Mouse (Mus musculus) kidney, postnatal 14 days (tissue): ENCODE data around the gene Cbx5.
"Not testable (repeated sequence)": the region's sequence is repeated elsewhere in the genome, so short reads cannot be mapped to it uniquely, and the experiment has no call there.

Experiments used
- DNase-seq: peaks from one replicate; pipeline ENCODE4 v3.0.0; 2022; ENCODE audit warnings: mixed read lengths

Gene Cbx5

DNA sequence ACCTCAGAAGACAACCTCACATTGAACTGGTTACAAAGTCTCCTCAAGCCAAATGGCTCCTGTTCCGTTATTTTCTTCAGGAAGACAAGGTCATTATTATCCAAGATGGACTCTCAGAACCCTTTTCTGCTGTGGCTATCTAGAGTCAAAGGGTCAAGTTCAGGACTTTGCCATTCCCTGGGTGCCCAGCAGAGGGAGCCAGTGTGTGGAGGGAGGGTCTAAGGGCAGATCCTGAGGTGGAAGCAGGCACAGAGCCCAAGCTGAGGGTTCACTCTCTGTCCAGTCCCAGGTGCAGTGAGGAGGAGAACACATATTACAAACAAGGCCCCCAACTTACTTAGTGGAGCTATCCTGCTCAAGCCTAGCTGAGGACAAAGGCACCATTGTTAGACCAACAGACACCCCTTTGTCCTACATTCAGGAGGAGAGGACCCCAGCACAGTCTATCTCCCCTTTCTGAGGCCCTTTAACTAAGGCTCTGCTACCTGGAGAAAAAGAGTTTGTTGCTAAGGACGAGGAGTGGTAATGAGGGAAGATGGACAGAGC lies 10.7 kb upstream of the Cbx5 start:
- DNase-seq = peak; percentile 68

DNA sequence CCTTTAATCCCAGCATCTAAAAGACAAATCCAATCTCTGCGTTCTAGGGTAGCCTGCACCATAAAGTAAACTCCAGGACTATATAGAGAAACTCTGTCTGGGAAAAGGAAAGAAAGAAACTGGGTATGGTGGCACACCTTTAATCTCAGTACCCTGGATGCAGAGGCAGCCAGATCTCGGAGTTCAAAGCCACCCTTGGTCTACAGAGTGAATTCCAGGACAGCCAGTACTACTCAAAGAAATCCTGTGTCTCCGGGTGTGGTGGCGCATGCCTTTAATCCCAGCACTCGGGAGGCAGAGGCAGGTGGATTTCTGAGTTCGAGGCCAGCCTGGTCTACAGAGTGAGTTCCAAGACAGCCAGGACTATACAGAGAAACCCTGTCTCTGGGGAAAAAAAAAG lies 9.9 kb upstream of the Cbx5 start:
- not testable (repeated sequence) for DNase-seq

DNA sequence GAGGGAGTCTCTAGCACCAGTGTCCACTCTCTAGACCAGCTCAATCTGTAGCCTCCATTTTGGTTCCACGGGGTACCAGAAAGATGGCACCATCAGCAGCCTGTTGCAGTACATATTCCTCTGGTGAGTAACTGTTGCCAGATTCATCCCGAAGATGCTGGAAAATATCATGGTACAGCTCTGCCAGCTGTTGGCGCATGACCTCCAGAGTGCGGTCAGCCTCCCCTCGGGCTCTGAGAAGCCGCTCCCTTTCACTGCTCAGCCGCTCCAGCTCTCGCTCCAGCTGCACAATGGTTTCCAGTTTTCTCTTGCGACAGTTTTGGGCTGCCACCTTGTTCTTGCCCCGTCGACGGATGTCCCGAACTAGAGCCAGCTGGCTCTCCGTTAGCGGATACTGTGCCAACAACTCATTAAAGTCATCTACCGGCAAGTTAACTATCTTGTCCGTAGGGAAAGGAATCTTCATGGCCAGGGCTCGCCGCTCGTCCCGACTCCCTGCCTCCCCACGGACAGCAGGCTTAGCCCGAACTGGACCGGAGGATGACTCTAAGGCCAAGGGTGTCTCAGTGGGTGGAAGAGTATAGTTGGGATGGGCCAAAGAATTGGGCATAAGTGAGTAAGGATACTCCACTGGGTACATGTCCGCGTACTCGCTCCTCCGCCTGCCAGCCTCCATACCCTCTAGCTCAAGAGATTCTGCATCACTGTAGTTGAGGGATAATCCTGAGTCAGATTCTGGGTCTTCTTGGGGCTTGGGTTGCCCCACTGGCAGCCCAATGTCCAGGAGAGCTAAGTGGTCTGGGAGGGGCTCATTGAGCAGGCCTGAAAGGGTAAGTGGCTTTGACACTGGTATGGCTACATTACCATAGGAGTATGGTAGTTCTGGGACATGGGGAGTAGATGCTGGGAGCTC lies 9.0 kb upstream of the Cbx5 start:
- DNase-seq = peak; percentile 20

DNA sequence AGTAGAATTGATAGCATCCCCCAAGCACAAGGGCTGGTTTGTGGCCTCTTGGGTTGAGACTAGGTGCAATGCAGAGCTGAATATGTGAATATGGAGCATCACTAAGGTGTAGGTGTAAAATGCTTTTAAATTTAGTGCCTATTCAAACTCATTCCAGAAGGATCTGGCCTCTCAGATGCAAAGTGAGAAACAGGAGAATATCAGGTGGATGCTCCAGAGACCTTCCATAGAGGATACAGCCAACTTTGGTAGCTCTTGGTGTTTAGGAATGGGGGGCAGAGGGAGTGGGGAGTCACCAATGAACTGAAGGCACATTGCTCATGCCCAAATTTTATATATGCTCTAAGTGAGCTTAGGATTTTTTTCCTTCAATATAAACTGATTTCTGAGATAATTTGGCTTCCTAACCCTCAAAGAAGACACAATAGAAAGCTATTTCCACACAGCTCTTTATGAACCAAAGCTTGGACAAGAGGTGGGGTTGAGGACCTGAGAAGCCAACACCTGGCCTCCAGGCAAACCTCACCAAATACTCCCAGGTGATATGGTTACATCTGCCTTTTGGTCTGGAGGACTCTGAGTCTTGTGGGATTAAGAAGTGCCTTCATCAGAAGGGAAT lies 8.3 kb upstream of the Cbx5 start:
- no peak for DNase-seq

DNA sequence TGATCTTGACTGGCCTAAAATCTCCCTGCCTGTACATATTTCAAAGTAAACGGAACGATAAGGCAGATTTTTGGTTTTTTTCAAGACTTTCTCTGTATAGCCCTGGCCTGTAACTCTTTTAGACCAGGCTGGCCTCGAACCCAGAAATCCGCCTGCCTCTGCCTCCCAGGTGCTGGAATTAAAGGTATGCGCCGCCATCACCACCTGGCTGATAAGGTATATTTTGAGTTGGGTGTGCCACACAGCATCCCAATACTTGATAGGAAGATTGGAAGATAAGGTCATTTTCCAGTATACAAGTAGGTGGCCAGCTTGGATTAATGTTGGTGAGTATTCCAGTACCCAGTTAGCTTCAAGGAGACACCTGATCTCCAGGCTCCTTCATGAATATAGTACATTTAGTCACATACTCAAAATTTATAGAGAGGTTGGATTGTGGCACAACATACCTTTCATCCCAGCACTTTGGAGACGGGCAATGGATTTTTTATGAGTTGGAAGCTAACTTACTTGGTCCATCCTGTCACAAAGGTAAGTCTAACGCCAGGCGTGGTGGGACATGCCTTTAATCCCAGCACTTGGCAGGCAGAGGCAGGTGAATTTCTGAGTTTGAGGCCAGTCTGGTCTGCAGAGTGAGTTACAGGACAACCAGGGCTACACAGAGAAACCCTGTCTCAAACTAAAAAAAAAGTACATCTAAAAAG lies 7.6 kb upstream of the Cbx5 start:
- no peak for DNase-seq

DNA sequence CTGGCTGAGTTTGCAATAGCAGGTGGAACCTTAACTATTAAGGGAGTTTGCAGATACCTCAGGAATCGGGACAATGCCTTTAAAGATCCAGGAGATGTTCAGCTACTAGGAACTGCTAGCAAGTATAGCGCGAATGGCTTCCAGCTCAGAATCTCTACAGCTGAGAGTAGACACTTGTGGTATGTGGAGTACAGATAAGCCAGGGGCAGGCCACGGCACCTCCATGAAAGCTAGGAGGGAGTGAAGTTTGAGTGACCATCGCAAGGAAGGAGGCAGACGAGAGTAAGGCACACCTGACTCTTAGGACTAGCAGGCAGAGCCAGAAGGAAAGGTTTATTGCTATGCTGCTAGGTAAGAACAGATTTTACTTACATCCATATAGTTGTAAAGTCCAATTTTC lies 6.0 kb upstream of the Cbx5 start:
- no peak for DNase-seq

DNA sequence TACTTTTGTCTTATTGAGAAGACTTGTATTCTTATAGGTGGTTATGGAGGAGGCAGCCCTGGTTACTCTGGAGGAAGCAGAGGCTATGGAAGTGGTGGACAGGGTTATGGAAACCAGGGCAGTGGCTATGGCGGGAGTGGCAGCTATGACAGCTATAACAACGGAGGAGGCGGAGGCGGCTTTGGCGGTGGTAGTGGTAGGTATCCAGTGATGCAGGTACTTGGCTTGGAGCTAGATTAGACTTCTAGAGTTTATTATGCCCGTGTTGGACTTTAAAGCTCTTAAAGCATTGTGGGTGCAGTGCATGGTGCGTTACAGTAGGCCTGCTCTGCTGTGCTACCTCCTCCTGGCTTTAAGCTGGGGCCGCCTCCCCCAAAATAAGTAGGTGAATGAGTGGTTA lies 3.3 kb upstream of the Cbx5 start:
- no peak for DNase-seq

DNA sequence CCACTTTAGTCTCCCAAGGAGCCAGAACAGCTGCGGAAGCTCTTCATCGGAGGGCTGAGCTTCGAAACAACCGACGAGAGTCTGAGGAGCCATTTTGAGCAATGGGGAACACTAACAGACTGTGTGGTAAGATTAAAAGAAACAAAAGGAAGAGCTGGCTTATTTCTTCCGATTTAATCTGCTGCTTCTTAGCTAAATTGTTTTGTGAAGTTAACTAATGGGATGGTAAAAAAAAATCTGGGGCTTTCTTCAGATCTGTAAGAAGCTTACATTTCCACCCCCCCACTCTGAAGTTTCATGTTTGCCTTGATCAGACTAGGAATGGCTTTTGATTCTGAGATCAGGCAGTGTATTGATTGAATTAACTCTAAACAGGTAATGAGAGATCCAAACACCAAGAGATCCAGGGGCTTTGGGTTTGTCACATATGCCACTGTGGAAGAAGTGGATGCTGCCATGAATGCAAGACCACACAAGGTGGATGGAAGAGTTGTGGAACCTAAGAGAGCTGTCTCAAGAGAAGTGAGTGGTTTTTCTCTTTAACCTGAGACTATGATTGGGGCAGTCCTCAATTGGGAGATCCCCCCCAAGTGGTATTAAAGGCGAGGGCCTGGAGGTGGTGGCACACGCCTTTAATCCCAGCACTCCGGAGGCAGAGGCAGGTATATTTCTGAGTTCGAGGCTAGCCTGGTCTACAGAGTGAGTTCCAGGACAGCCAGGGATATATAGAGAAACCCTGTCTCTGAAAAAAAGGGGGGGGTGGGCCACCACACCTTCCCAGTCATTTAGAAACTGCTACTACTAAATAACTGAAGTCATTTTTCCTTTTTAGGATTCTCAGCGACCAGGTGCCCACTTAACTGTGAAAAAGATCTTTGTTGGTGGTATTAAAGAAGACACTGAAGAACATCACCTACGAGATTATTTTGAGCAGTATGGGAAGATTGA lies 1.7 kb upstream of the Cbx5 start:
- DNase-seq = not testable (repeated sequence)

DNA sequence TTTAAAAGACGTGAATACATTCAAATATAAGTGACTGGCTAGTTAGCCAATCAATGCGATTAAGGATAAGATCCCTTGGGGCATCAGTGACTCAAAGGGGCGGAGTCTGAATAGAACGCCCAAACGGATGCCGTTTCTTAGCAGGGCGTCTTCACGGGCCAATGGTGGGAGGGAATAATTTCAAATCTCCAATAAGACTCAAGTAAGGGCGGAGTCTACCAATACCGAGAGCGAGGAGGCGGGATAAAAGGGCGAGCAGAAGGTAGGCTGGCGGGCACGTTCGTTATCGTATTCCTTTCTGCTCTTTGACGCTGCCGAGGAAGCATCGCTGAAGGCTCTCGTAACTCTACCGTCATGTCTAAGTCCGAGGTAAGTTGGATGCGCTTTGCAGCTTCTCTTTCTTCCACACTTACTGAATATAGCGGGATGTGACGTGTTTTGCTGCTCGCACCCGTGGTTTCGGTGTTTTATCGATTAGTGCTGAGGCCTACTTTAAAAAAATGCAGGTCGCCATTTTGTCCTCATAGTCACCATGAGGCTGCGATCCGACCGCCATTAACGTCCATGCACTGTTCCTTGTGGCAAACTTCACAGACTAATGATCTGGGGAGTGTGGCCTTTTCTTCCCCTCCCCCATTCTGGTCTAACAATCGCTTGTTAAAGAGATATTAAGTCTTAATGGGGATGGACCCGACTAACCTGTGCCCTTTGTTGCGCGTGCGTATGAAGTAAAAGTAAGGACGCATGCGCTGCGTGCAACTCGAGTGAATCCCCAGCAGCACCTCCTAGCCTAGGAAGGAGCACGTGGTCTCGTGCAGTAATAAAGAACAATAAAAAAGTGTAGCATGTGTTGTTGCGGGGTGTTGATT lies 778 bp upstream of the Cbx5 start, which contains the start of gene Hnrnpa1:
Gene Hnrnpa1 (plus strand): TSS at position 273 of the 869 bp plus-strand sequence.
- peak; percentile 96 for DNase-seq

DNA sequence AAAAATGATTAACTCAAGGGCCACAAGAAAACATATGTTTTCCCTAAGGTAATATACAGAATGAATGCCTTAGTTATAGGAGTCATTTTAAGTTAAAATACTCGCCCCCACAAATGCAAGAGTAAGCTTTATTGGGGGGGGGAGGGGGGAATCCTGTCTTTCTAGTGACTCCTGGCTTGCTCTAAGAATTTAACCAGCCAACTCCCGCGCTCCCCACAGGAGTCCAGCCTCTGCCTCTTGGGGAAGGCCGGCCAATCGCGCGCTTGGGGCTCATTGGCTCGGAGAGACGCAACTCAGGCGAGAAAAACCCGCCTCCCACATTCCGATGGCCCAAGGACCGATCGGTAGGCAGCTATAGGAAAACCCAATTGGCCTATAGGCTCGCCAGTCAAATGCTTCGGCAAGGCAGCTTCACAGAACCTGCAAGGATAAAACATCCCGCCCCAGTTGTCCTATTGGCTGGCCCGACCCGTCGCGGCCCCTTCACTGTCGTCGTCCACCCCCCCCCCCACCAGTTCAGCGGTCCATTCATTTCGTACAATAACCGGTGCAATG lies 409 bp downstream of the Cbx5 start:
- DNase-seq = peak; percentile 97

DNA sequence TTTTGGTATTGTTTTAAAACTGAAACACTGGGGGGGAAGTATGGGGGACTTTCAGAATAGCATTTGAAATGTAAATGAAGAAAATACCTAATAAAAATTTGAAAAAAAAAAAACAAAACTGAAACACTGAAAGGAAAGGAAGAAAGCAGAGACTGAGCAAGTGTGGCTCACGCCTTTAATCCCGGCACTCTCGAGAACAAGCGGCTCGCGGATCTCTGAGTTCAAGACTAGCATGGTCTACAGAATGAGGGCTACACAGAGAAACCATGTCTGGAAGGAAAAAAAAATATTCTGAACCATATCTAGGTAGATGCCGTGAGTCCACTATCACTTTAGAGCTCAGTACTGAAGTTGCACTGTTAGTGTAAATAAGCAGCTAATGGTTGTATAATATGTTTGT lies 2.3 kb downstream of the Cbx5 start:
- no peak for DNase-seq

DNA sequence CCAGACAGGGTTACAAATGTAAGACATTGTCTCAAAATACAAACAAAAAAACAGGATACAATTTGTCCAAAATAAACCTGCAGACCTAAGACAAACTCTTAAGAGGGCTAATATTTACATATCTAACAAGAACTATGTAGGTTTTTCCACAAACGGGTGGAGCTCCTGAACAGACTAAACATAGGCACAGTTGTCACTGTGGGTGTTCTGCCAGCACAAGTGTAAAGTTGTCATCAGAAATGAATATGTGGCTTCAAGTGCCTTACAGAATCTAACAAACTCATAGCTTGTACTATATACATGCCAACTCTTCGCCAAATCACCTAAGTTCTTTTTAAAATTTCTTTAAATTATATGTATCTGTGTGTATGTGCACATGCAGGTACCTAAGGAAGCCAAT lies 6.5 kb downstream of the Cbx5 start:
- DNase-seq = no peak

DNA sequence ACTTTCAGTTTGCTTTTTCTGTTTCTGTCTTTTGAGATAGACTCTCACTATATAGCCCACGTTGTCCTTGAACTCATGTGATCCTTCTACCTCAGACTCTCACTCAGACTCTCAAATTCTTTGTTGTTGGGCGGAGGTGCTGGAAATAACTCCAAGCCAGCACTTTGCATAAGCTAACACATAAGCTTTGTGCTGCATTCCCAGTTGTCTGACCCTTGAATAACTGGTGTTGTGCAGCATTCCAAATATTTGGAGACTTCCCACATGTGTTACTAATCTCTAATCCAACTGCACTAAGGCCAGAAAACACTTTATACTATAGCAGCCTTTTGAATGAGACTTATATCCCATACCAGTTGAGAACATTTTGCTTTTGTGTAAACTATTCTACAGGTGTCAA lies 10.7 kb downstream of the Cbx5 start:
- peak; percentile 30 for DNase-seq

DNA sequence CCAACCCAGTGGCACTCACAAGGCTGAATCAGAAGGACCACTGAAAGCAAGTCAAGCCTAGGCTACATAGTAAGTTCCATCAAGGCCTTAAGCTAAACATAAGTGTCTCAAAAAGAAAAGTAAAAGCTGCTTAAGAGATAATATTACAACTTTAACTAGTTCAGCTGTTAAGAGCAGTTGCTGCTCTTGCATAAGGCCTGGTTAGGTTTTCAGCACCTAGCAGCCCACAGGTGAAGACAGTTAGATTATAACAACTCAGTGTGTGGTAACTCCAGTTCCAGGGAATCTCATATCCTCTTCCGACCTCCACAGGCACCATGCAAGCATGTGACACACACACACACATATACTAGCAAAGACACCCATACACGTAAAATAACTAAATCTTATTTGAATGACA lies 12.0 kb downstream of the Cbx5 start:
- DNase-seq = no peak

DNA sequence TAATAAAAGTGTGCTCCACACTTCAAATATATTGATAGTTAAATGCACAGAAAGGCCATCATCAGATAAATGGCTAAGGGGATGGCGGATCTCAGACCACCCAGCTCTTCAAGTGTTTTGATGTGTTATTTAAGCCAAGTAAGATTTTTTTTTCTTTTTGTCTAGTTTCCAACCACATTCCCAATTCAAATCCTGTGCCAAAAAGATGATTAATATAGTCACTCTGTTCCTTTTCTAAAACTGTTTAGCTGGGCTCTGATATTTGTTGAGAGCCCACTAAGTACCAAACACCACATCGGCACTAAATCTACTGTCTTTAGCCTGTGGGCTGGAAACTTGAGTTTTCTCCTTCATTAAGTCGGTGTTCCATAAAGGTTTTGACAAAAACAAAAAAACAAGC lies 12.6 kb downstream of the Cbx5 start:
- DNase-seq = no peak

DNA sequence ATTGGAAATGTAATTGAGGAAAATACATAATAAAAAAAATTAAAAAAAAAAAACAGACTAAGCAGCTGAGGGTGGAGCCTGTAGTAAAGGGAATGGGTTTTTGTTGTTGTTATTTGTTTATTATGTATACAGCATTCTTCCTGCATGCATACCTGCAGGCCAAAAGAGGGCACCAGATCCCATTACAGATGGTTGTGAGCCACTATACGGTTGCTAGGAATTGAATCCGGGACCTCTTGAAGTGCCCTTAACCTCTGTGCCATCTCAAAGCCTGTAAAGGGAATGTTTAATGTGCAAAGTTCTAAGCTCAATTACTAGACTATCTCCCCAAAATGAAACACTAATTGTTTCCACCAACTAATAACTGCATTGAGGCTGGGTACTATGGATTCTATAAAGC lies 15.5 kb downstream of the Cbx5 start:
- DNase-seq = no peak

DNA sequence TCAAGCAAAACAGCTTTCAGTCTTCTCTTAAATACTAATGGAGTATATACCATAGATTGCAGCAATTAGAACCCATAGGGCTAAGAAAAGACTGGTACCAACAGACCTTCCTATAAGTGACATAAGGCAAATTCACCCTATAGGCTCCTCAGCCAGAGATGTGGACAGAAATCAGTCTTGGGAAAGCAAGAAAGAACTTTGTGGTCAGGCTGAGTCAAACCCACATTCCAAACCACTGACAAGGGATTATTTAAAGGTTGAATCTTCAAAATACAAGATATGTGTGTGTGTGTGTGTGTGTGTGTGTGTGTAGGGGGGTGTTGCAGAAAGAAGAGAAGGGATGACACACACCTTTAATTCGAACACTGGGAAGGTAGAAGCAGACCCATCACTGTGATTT lies 18.2 kb downstream of the Cbx5 start:
- no peak for DNase-seq

DNA sequence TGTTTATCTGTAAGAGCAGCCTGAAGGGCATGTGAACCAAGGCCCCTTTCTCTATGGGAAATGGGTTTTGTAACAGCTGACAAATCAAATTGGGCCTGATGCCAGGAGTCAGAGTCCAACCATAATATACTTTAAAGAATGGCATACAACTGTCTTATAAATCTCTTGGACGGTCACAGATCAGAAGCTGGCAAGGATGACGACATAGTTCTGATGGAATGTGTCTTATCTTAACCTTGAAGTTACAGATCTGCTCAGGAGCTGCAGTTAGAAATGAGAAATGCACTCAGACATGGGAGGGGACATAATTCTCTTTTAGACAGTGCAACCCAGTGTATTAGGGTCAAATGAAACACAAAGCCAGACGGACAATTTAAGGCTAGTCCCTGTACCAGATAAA lies 18.8 kb downstream of the Cbx5 start:
- peak; percentile 39 for DNase-seq

DNA sequence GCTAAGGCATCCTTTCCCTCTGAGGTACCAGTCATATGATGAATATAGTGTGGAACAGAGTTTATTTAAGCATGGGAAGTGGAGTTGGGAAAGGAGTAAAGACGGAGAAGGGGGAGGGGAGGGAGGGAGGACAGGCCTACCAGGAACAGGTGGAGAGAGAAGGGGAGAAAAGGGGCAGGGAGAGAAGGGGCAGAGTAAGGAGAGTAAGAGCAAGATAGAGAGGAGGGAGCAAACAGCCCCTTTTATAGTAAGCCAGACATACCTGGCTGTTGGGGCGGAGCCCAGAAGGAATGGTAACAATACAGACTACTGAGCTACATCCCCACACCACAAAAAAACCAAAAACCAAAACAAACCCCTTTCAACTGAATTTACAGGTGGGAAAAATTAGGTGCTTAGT lies 23.6 kb downstream of the Cbx5 start:
- no peak for DNase-seq

DNA sequence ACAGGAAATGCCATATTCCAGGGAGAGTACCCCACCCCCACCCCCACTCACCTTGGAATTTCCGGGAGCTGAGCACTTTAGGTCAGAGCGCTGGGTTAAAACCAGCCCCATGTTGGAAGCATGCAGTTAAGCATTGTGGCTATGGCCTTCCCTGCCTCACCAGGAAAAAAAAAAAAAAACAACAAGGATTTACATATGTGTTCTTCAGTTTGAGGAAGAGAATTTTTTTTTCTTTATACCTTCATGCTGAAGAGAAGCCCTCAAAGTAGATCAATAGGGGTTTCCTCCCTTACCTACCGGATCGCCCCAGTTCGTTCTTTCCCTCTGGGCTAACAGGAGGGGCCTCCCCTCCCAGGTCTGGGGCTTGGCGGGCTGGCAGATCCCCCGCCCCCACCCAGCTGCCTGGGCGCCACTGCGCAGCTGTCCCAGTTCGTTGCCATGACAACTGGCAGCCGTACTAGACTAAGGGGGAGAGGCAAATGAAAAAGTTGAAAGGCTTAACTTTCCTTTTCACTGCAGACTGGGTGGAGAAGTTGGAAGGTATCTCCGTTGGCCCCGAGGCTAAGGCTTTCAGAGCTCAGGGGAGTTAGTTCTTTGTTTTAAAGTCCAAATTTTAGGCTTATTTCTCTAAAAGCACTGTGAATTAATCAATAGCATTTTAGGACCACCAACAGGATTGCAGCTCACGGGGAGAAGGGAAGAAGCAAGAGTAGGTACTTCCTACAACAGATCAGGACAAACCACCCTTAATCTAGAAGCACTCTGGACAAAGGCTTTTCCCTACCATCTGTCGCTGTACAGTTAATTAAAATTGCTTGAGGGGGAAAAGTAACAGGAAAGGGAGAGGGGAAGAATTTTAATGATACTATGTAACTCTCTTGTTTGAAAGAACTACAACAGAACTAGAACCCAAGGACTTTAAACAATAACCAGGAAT lies 24.4 kb downstream of the Cbx5 start:
- DNase-seq = peak; percentile 94
